9 mouse cellular contexts compared by ENCODE assay signal in the genomic region with DNA sequence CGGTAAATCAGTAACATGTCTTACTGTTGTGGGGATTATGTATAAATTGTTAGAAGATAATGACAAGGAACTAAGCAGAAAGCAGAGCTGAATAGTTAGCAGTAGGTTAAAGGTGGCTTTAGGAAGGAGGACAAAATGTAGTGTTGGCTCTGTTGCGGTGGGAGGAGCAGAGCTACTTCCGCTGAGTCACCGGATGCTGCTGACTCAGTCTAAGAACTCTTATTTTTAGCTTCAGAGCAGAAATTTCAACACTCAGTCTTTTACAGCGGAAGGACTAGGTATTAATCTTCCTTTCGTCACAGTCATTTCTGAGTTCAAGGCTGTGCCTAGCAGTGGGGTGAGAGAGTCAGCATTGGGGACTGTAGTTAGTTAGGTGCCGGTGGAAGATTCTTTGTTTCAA.
DNase-seq lines count a peak whose midpoint lies in the region; ATAC-seq and TF ChIP-seq lines count a peak whose summit lies in the region.
"Had no signal": no experiment of that assay in that cellular context is flagged by ENCODE, and none has a peak within 500 bp of the region (broad histone marks: within the 10 kb centered on the region; RNA-seq: fewer than 3 reads in every experiment).

No protein-coding gene starts in this region.

- H3K9ac ChIP-seq in lung, postnatal 0 days (replicated peaks; ENCODE audit: low read depth) = no peak overlapping the region
- H3K9ac ChIP-seq in liver, embryonic 16.5 days (ENCODE audit: low read depth, low read length) = 0 out of 2 replicates have a peak overlapping the region, but pooled peaks have one; percentile 41

- H3K4me1 ChIP-seq in lung, postnatal 0 days (ENCODE audit: insufficient read depth, low read depth, low read length) = no peaks in the 10 kb centered on the region
- peaks cover 31% of the 10 kb centered on the region for H3K4me1 ChIP-seq in erythroblast, embryonic 14.5 days (ENCODE audit: control insufficient read depth)
- peaks cover 7% of the 10 kb centered on the region for H3K4me1 ChIP-seq in liver, embryonic 16.5 days (ENCODE audit: control insufficient read depth, low read depth, low read length)
- no peaks in the 10 kb centered on the region for H3K4me1 ChIP-seq in forebrain, embryonic 10.5 days
- H3K4me1 ChIP-seq in limb, embryonic 10.5 days = no peaks in the 10 kb centered on the region

- no peak for TF ChIP-seq EP300 in lung, postnatal 0 days (IDR thresholded peaks at IDR 0.05)

- intact Hi-C loops in left cerebral cortex, postnatal 10 days (cut with DNase I) = no loop called here

- H3K27me3 ChIP-seq in lung, postnatal 0 days (replicated peaks; ENCODE audit: insufficient read depth, low read length) = no peaks in the 10 kb centered on the region
- no peaks in the 10 kb centered on the region for H3K27me3 ChIP-seq in erythroblast, embryonic 14.5 days (ENCODE audit: control insufficient read depth)
- H3K27me3 ChIP-seq in liver, embryonic 16.5 days (ENCODE audit: control insufficient read depth, insufficient read depth, low read depth, low read length) = no peaks in the 10 kb centered on the region
- H3K27me3 ChIP-seq in forebrain, embryonic 10.5 days (ENCODE audit: poor library complexity, severe bottlenecking) = no peaks in the 10 kb centered on the region
- no peaks in the 10 kb centered on the region for H3K27me3 ChIP-seq in limb, embryonic 10.5 days (ENCODE audit: low read depth, poor library complexity, severe bottlenecking)

- no peak overlapping the region for H3K4me2 ChIP-seq in lung, postnatal 0 days (replicated peaks; ENCODE audit: low read depth, low read length)
- peak overlapping the region; percentile 49 for H3K4me2 ChIP-seq in liver, embryonic 16.5 days (ENCODE audit: low read depth, low read length)

- no peak overlapping the region for H3K27ac ChIP-seq in lung, postnatal 0 days (ENCODE audit: low read length)
- H3K27ac ChIP-seq in liver, embryonic 16.5 days (ENCODE audit: low read length) = peak overlapping the region; percentile 93
- no peak overlapping the region for H3K27ac ChIP-seq in forebrain, embryonic 10.5 days
- no peak overlapping the region for H3K27ac ChIP-seq in limb, embryonic 10.5 days
- H3K27ac ChIP-seq: heart, adult 2 months had no signal

- no peaks in the 10 kb centered on the region for H3K9me3 ChIP-seq in lung, postnatal 0 days (ENCODE audit: low read length)
- H3K9me3 ChIP-seq in erythroblast, embryonic 14.5 days (ENCODE audit: control insufficient read depth, low read length) = no peaks in the 10 kb centered on the region
- no peaks in the 10 kb centered on the region for H3K9me3 ChIP-seq in liver, embryonic 16.5 days (replicated peaks; ENCODE audit: control insufficient read depth, low read length)
- no peaks in the 10 kb centered on the region for H3K9me3 ChIP-seq in forebrain, embryonic 10.5 days
- H3K9me3 ChIP-seq in limb, embryonic 10.5 days (replicated peaks) = no peaks in the 10 kb centered on the region

- WGBS in lung, postnatal 0 days = 55% methylated on average over 7 of the region's 7 CpGs
- 28% methylated on average over 7 of the region's 7 CpGs for WGBS in liver, embryonic 16.5 days (ENCODE audit: insufficient replicate concordance)
- 95% methylated on average over 7 of the region's 7 CpGs for WGBS in forebrain, embryonic 10.5 days
- 90% methylated on average over 7 of the region's 7 CpGs for WGBS in limb, embryonic 10.5 days

- peak; percentile 59 for DNase-seq in lung, postnatal 0 days (ENCODE audit: low spot score)
- DNase-seq in lung, postnatal 25 days (ENCODE audit: low spot score) = no peak
- peak; percentile 40 for DNase-seq in thymus, postnatal 14 days
- DNase-seq in forebrain, embryonic 10.5 days (ENCODE audit: extremely low spot score, low spot score) = no peak
- DNase-seq in left cerebral cortex, postnatal 10 days (ENCODE audit: extremely low spot score in 1 of 2, low spot score in 2 of 2) = no peak
- no peak for DNase-seq in limb, embryonic 10.5 days (ENCODE audit: low spot score)

- no peak overlapping the region for H3K4me3 ChIP-seq in lung, postnatal 0 days (ENCODE audit: low read depth, low read length)
- H3K4me3 ChIP-seq in erythroblast, embryonic 14.5 days (replicated peaks) = peak overlapping the region; percentile 49
- H3K4me3 ChIP-seq in liver, embryonic 16.5 days (ENCODE audit: low read depth, low read length) = peak overlapping the region; percentile 36; the same call in 1 of the 2 replicates
- H3K4me3 ChIP-seq in forebrain, embryonic 10.5 days = no peak overlapping the region
- no peak overlapping the region for H3K4me3 ChIP-seq in limb, embryonic 10.5 days
- H3K4me3 ChIP-seq: heart, adult 2 months had no signal

- peak; percentile 23 for ATAC-seq in lung, postnatal 0 days
- peak; percentile 93 for ATAC-seq in liver, embryonic 16.5 days (ENCODE audit: low read depth)

- H3K36me3 ChIP-seq in lung, postnatal 0 days (ENCODE audit: insufficient read depth, low read length) = no peaks in the 10 kb centered on the region
- no peaks in the 10 kb centered on the region for H3K36me3 ChIP-seq in erythroblast, embryonic 14.5 days (ENCODE audit: control insufficient read depth)
- H3K36me3 ChIP-seq in liver, embryonic 16.5 days (ENCODE audit: control insufficient read depth, insufficient read depth) = no peaks in the 10 kb centered on the region
- H3K36me3 ChIP-seq in forebrain, embryonic 10.5 days (replicated peaks) = no peaks in the 10 kb centered on the region
- no peaks in the 10 kb centered on the region for H3K36me3 ChIP-seq in limb, embryonic 10.5 days

- no peak for TF ChIP-seq CTCF in lung, postnatal 0 days (IDR thresholded peaks at IDR 0.05)

Comparison
In these comparisons a context has a peak if more than half of its experiments do, and no peak if none do; other contexts are left out.
1. DNase-seq: peak in lung, postnatal 0 days (single experiment) and thymus, postnatal 14 days (single experiment); none in lung, postnatal 25 days (single experiment), forebrain, embryonic 10.5 days (single experiment), left cerebral cortex, postnatal 10 days (0 of 2) and limb, embryonic 10.5 days (single experiment).
2. H3K4me3 ChIP-seq: peak in erythroblast, embryonic 14.5 days (single experiment) and liver, embryonic 16.5 days (single experiment); none in lung, postnatal 0 days (single experiment), forebrain, embryonic 10.5 days (single experiment) and limb, embryonic 10.5 days (single experiment).